Mouse (Mus musculus): Measurements from ENCODE around the gene Nmi. TPM values are rescaled to one million over a fixed set of nuclear protein-coding genes. Genes with fewer than 3 reads are reported as not detected.
A peak's percentile ranks its signal among the peaks of the same experiment; 100 is the strongest.
"Not testable (repeated sequence)": the region's sequence is repeated elsewhere in the genome, so short reads cannot be mapped to it uniquely, and the experiment has no call there.

The Nmi gene
- total RNA-seq (2021): 1 to 10 TPM; 1.4 to 2.2 TPM

DNA sequence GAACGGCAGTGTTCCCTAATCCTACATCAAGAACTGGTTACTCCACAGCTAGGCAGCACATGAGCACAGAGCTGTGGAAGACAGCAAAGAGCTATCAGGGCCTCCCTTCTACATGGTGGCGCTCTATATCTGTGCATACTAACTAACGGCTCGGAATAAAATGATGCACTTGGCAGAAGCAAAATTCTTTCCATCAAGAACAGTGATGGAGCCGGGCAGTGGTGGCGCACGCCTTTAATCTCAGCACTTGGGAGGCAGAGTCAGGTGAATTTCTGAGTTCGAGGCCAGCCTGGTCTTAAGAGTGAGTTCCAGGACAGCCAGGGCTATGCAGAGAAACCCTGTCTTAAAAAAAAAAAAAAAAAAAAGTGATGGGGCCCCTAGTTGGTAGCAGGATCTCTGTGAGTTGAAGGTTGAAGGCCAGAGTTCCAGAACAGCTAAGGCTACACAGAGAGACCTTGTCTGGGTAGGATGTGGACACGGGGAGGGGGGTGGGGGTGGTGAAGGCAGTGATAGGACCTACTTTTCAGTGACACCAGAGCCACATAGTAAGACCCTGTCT, at the start of gene Nmi:
Gene Nmi (minus strand): TSS at position 85 of the 559 bp plus-strand sequence.
- intact Hi-C loops (cut with DNase I): loop anchor here (2.0 kb wide), 1 partner anchor 99 kb away; the partner anchor contains the start of gene Rif1

DNA sequence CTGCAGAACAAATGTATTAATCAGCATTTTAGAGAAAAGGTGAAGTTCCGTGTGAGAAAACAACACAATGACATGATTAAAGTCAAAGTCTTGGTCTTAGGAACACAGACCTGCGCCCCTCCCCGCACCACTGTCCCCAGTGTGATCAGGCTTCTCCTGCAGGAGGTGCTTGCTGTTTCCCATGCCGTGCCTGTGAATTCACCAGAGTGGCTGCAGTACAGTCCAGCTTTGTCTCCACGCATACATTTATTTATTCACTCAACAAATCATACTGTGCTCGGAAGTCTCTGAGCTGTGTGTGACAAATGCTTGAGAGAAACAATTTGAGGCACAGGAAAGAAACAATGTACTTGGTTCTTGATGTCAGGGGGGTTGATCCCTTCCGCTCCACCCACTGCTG, 43.1 kb upstream of the Nmi start:
- DNase-seq (ENCODE audit: low spot score in 2 of 2): no peak
- intact Hi-C loops (cut with DNase I): no loop called here

More for the DNA sequence above, at the start of gene Nmi:
- DNase-seq (ENCODE audit: low spot score in 2 of 2): peak in 1 of 2 experiments; percentile 6

DNA sequence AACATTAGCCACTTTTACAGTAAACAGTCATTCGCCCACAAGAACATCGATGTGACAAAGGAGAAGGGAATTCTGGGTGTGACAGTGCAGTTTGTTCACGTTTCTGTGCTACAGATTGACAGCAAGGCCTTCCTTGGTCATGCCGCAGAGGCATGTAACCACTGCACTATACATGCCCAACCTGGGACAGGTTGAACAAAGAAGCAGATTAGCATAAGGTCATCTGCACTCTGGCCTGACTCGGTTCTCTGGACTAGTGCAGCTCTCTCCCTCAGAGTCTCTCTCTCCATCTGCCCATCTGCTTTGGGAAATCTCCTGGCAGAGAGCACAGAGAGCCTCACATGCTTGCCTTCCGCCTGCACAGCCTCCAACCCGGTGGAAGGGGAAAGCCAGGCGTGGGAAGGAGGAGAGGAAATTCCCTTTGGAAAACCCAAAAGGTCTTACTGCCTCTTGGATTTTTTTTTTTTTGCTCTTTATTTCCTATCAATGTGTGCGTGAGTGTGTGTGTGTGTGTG, 40.1 kb upstream of the Nmi start:
- intact Hi-C loops (cut with DNase I): no loop called here
- peak in 1 of 2 experiments; percentile 8 for DNase-seq (ENCODE audit: low spot score in 2 of 2)

DNA sequence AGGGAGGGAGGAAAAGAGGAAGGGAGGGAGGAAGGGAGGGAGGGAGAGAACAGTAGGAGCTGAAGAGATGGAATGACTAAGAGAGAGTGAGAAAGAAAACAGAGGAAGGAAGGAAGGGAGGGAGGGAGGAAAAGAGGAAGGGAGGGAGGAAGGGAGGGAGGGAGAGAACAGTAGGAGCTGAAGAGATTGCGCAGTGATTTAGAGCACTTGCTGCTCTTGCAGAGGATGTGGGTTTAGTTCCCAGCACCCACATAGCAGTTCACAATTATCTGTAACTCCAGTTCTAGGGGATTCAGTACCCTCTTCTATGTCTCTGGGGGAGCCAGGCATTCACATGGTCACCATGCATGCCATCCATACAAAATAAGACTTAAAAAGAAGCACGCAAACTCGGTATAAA, 38.5 kb upstream of the Nmi start:
- DNase-seq (ENCODE audit: low spot score in 2 of 2); intact Hi-C loops (cut with DNase I): not testable (repeated sequence)

DNA sequence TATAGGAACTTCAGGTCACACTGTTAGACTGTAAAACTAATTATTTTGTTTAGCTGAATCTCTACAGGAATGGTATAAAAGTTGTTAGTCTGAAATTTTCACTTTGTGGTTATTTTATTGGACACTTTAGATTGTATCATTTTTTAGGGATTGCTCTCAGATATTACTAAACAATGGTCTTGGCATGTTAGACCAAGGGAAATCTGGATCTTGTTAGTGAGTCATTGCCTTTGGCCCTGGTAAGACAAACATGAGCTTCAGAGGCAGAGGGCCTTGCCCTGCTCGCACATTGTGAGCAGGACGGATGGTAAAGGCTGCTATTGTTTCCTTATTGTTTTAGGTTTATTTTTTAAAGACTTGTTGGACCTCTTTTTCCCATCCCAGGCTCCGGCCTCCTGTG, 33.1 kb upstream of the Nmi start:
- intact Hi-C loops (cut with DNase I): no loop called here
- DNase-seq (ENCODE audit: low spot score in 2 of 2): no peak

DNA sequence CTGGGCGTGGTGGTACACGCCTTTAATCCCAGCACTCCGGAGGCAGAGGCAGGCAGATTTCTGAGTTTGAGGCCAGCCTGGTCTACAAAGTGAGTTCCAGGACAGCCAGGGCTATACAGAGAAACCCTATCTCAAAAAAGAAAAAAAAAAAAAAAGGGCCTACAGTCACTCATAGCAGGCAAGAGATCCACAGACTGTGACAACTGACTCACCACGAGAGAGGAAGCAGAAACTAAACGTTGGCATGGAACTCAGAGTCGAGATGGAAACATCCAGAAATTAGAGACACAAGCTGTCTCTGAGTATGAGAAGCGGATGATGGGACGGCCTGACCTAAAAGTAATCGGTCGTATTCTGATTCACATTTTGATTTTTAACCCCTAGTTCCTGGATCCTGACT, 29.0 kb upstream of the Nmi start:
- not testable (repeated sequence) for DNase-seq (ENCODE audit: low spot score in 2 of 2)

DNA sequence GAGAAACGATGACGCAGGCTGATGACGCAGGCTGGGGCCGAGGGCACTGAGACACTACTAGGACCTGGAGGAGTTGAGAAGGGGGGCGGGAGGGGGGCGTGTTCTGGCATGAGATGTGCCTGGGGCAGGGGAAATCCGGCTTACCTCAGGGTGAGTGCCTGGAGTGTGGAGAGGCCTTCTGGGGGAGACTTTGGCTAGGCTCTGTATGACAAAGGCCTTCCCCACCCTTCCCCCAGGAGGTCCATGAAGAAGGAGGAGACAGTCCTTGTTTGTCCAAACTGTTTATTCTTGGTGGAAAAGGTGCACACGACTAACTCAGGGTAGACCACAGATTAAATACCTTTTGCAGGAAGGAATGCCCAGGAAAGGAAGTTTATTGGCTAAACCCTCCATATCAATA, 28.2 kb upstream of the Nmi start:
- intact Hi-C loops (cut with DNase I): no loop called here
- DNase-seq (ENCODE audit: low spot score in 2 of 2): no peak

More for the DNA sequence above, 29.0 kb upstream of the Nmi start:
- intact Hi-C loops (cut with DNase I): not testable (repeated sequence)

DNA sequence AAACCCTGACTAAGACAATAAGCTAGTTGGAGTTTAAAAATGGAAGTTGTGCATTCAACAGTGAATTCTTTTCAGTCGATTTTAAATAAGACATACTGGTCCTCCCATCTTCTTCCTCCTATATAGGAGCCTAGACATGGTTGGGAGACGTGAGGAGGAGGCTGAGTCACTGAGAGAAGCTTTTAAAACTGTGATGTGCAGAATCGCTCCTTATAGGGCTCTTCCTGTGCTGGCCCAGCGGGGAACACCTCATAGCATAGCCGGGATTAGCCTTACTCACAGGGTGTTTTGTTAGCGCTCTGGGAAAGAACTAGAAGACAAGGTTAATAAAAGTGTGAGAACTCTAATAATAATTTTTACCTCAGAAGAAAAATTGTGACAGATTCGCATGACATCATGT, 26.7 kb upstream of the Nmi start:
- intact Hi-C loops (cut with DNase I): no loop called here
- peak in 1 of 2 experiments; percentile 21 for DNase-seq (ENCODE audit: low spot score in 2 of 2)

DNA sequence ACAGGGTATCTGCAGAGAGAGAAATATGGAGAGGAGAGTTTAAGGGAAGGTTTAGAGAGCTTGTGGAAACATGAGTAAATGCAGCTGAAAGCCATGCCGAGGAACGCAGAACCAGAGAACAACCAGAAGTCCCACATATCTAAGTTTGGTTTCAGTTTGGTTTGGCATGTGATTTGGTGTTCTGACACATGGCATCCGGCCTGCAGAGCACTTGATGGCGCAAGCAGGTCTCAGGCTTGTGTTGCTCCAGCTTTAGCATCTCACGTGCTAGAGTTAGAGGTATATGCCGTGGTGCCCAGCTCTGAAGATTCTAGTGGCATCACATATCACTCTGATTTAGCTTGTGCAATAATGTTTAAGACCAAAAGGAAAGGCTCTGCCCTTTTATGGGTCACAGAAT, 18.2 kb upstream of the Nmi start:
- intact Hi-C loops (cut with DNase I): no loop called here
- DNase-seq (ENCODE audit: low spot score in 2 of 2): no peak

DNA sequence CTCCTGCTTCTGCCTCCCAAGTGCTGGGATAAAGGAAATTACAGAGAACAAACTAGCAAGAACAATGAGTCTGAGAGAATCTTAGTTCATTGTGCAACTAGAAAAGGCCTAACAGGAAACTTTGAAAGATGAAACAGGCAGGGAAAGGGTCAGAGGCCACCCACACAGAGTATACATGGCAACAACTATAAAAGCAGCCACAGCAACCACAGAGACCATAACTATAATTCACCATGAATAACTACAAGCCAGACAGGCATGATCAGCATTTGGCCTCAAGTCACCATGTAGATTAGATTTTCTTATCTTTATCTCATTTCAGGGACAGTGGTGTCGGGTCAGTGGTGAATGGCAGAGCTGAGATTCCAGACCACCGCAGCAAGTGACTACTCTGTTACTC, 16.3 kb upstream of the Nmi start:
- intact Hi-C loops (cut with DNase I): no loop called here
- DNase-seq (ENCODE audit: low spot score in 2 of 2): no peak

DNA sequence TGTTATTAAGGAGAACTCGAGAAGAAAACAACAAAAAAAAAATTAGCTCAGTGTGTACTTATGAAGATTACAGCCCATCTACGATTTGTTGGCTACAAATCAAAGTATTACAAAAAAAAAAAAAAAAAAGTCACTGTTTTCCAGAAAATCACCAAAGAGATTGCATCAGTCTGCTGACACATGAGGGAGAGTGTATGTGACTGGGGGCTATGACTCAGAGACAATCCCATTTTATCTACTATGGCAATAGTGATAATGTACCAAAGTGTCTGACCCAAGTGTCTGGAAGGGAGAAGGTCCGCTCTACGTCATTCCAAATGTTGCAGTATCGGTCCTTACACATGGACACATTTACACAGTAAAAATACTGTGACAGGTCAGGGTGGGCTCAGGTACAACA, 13.4 kb upstream of the Nmi start:
- DNase-seq (ENCODE audit: low spot score in 2 of 2): no peak
- intact Hi-C loops (cut with DNase I): no loop called here

DNA sequence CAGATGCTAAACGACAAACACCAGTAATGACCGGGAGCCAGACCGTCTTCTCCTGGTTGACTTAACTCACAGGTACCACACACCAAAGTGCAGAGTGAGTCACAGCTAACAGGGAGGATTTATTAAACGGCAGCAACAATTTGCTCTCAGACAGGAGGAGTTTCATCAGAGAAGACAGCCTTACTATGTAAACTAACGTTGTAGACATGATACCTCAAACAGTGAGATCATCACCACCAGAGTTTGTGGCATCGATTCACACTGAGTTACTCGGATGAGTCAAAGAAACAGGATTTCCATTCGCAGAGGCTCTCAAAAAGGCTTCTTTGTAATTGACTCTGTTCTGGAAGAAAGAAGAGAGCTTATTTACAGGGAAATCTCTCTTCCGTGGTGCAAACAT, 12.9 kb upstream of the Nmi start:
- no peak for DNase-seq (ENCODE audit: low spot score in 2 of 2)
- intact Hi-C loops (cut with DNase I): no loop called here

DNA sequence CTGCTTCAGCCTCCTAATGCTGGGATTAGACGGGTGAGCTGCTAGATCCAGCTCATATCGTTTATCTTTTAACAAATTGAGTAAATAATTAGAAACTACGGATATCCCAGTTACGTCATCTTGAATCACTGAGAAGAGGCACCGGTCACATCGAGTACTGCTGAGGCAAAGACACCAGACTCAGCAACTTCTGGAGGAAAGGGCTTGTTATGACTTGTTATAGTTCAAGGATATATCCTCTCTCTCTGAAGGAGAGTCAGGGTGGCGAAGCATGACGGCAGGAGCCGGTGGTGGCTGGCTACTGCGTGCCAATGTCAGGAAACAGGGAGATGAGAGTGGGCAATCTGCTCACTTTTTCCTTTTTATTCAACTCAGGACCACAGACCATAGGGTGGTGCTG, 11.9 kb upstream of the Nmi start:
- no peak for DNase-seq (ENCODE audit: low spot score in 2 of 2)
- intact Hi-C loops (cut with DNase I): no loop called here

DNA sequence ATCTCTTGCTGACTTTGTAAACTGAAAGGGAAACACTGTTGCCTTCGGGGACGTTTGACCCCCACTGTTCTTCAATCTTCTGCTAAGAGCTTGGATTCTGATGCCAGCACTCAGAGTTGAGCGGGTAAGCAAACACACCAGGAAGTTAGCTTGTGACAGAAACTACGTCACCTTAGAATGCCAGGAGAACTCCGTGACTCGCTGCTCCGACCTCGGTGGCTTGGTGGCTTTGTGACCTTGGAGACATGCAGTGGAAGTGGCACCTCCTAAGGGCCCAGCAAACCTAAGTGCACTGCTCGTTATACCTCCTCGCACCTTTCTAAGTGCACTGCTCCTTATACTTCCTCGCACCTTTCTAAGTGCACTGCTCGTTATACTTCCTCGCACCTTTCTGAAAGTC, 9.0 kb upstream of the Nmi start:
- intact Hi-C loops (cut with DNase I): no loop called here
- DNase-seq (ENCODE audit: low spot score in 2 of 2): no peak

DNA sequence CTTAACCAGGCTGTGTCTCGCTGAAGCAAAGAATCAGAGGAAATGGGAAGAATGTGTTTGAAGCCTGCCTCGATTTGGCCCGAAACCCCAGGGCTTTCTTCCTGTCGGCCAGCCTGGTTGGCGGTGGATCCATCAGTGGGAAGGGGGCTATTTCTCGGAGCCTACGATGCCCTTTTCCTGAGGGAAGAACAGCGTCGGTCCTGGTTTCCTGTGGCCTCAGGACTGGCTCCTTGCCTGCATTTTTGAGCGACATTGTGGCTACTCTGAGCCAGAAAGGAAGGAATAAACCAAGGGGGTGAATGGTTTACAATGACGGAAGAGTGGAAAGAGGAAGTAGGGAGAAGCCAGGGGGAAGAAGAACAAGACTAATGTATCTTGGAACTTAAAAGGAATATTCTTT, 8.3 kb upstream of the Nmi start:
- intact Hi-C loops (cut with DNase I): no loop called here
- no peak for DNase-seq (ENCODE audit: low spot score in 2 of 2)

DNA sequence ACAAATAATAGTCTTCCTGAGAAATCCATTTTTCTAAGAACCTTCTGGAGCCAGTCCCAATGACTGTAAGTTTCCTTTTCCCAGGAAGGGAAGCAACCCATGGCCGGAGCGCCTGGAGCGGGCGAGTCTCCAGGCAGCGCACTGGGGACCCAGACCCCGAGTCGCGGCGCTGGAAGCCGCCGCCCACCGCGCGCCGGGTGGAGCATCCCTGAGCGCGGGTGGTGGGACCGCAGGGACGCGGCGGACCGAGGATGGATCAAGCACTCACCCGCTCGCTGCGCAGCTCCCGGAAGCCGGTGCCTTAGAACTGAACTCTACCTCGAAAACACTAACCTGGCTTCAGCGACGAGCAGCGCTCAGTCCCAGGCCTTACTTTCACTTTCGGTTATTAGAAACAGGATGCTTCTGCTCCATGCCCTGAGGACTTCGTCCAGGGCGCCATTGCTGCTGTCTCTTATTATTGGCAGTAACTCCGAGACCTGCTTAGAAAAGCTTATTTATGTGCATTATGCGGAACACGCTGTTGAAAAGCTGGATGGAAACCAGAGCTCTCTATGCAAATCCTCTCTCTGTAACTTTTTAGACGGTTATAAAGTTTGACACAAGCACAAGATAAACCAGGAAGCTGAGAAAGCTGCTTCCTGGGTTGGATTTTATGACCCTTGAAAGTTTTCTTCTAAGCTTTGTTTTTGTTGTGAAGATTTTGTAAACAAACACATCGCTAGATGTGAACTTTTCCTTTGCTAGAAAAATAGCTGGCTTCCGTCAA, 469 bp downstream of the Nmi start:
- intact Hi-C loops (cut with DNase I): loop anchor here (2.0 kb wide), 1 partner anchor 100 kb away; the partner anchor contains the start of gene Rif1
- peak; percentile 14 to 19 for DNase-seq (ENCODE audit: low spot score in 2 of 2)

DNA sequence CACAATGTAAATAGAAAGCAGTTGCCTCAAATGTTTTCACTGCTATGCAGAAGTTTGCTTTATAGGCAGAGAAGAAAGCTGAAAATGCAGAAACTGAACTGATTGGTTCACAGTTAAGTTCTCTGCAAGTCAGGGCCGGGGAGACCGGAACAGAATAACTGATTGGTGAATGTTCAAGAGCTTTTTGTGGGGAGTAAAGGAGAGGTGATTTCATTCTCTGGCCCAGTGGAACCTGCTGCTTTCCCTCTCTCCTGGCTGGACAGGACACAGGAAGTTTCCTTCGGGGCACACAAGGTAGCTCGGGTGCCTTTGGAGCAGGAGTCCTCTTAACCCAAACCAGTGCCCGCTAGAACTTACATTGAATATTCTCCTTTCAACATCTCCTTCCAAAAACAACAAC, 1.2 kb downstream of the Nmi start:
- intact Hi-C loops (cut with DNase I): loop anchor here (2.0 kb wide), 1 partner anchor 101 kb away; the partner anchor contains the start of gene Rif1
- no peak for DNase-seq (ENCODE audit: low spot score in 2 of 2)

DNA sequence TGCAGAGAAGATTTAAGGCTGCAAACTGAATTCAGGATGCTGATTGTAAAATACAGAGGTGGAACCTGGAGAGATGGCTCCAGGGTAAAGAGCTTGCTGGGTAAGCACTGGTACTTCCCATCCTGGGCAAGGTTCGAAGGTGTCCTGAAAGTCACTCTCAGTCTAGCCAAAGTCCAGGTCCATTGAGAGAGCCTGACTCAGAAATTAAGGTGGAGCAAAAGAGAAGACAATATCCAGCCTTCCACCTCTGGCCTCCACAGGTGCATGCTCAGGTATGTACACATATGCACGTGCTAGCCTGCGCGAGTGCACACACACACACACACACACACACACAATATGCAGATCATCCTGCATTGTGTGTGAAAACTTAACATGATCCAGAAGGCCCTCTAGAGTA, 2.4 kb downstream of the Nmi start:
- intact Hi-C loops (cut with DNase I): no loop called here
- DNase-seq (ENCODE audit: low spot score in 2 of 2): no peak

DNA sequence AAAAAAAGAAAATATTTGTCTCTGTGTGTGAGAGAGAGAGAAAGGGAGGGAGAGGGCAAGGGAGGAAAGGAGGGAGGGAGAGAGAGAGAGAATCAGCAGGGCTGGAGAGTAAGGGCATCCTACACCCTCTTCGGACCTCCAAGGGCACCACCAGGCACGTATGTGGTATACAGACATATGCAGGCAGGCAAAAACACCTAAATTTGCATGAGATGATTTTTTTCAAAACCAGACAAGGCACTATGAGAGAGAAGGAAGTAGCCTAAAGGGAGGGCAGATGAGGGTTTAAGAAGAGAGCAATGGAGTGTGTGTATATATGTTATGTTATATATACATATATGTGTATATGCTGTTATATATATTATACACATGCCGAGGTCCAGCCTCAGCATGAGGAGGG, 6.0 kb downstream of the Nmi start:
- intact Hi-C loops (cut with DNase I): no loop called here
- no peak for DNase-seq (ENCODE audit: low spot score in 2 of 2)

DNA sequence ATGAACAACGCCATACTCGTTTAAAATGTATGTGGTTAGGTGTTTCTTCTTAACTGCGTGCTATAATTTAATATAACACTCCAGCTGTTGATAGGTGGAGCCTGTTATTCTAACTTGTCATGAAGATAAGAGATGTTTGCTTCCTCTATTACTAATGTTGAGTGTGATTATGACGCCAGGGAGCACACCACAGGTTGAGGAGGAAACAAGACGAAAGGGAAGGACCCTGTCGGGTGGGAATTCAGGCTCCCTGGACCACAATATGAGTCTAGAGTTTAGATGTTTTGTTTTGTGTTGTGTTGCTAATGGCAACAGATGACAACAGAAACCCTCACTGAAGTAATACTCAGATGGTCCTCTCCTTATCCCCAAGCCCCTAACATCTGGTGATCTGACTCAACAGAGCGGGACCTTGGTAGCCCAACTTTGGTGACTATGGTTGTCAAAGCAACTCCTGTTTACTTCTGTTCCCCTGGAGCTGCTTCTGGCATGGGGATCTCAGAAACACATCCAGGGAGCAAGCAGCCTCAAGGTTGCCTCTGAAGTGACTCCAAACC, 19.6 kb downstream of the Nmi start:
- intact Hi-C loops (cut with DNase I): no loop called here
- DNase-seq (ENCODE audit: low spot score in 2 of 2): no peak

DNA sequence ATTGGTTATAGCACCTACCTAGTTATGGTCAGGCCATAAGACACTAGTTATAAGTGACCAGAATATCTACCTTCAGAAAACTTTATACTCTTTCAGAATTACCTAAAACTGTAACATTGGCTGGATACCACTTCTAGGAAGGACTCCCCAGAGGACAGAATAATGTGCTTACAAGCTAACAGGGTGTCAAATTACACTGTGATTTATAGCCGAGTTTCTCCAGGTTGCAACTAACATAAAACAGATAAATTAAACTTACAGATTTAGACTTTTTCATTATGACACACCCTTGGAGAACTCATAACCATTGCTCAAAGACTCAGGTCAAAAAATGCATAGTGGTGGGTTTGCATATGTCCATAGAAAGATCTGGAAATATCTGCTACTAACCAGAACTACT, 22.4 kb downstream of the Nmi start:
- intact Hi-C loops (cut with DNase I): no loop called here
- DNase-seq (ENCODE audit: low spot score in 2 of 2): no peak
